Mouse (Mus musculus) C2C12 (cell line): ENCODE results near the gene Ndc1.

Experiments used
- CEBPB ChIP-seq: IDR thresholded peaks from one replicate; pipeline ENCODE4 v1.6.1; 2011; ENCODE audit warnings: low read depth, mild to moderate bottlenecking, control low read depth, moderate library complexity
- CTCF ChIP-seq: IDR thresholded peaks from one replicate; pipeline ENCODE4 v1.5.1; 2011; ENCODE audit not compliant: control insufficient read depth, insufficient read depth, insufficient read length
- MAX ChIP-seq: IDR thresholded peaks from one replicate; pipeline ENCODE4 v1.6.1; 2011; ENCODE audit warnings: mild to moderate bottlenecking, control low read depth
- MYOD1 ChIP-seq: IDR thresholded peaks from one replicate; pipeline ENCODE4 v1.6.1; 2011; ENCODE audit warnings: low read depth; ENCODE audit not compliant: control insufficient read depth, insufficient read length
- MYOG ChIP-seq: IDR thresholded peaks from one replicate; pipeline ENCODE4 v1.6.1; 2011; ENCODE audit not compliant: control insufficient read depth, insufficient read length; ENCODE audit errors: extremely low read depth
- USF1 ChIP-seq: IDR thresholded peaks from one replicate; pipeline ENCODE4 v1.6.1; 2011; ENCODE audit warnings: low read depth, mild to moderate bottlenecking, control low read depth, moderate library complexity

DNA sequence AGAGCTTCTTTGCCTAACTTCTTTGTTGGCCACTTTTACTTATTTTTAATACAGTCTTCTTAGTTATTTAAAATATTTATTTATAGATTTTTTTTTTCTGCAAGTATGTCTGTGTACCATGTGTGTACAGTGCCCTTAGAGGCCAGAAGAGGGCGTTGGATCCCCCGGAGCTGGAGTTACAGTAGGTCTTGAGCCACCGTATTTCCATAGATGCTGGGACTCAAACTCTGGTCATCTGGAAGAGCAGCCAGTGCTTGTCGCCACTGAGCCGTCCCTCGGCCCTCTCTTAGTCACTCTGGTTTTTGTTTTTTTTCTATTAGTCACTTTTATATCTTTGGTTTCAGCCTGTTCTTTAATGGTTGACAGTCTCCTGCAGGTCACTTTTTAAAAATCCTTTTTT is 4.0 kb upstream of the Ndc1 start:
- TF ChIP-seq CTCF (no peak), MYOG (no peak), MYOD1 (no peak), CEBPB (no peak), MAX (no peak), USF1 (no peak)
